Comparison of ENCODE assay signal across 10 mouse cellular contexts in genomic region chr3:102744657-102745056, GRCm38 (mm10). TPM values are rescaled to one million over a fixed set of nuclear protein-coding genes. Genes with fewer than 3 reads are reported as not detected.
A peak's percentile ranks its signal among the peaks of the same experiment; 100 is the strongest.
DNase-seq lines count a peak whose midpoint lies in the region; ATAC-seq and TF ChIP-seq lines count a peak whose summit lies in the region.
"Had no signal": no experiment of that assay in that cellular context is flagged by ENCODE, and none has a peak within 500 bp of the region (broad histone marks: within the 10 kb centered on the region; RNA-seq: fewer than 3 reads in every experiment).

No protein-coding gene starts in this region.

- ATAC-seq in kidney, embryonic 15.5 days (replicated peaks; ENCODE audit: low FRiP score) = peak; percentile 82
- peak; percentile 79 for ATAC-seq in common myeloid progenitor, adult 5-6 weeks (replicated peaks; ENCODE audit: low read depth, poor library complexity, severe bottlenecking)
- ATAC-seq in megakaryocyte-erythroid progenitor cell, adult 5-6 weeks (replicated peaks; ENCODE audit: low FRiP score, low TSS enrichment, poor library complexity, severe bottlenecking) = peak; percentile 23; the same call in 1 of the 2 replicates
- no peak for ATAC-seq in forebrain, embryonic 16.5 days
- ATAC-seq: inflammation-experienced regulatory T-cells, adult 6 months had no signal

- intact Hi-C loops in heart, postnatal 10 days (cut with DNase I) = no loop called here

- no peak overlapping the region for H3K4me3 ChIP-seq in kidney, embryonic 15.5 days (replicated peaks)
- H3K4me3 ChIP-seq in kidney, adult 2 months (ENCODE audit: insufficient read depth, low read depth, low read length) = no peak overlapping the region
- H3K4me3 ChIP-seq in forebrain, embryonic 16.5 days (replicated peaks; ENCODE audit: low read length) = no peak overlapping the region

- H3K4me1 ChIP-seq in kidney, embryonic 15.5 days = peaks cover 25% of the 10 kb centered on the region
- H3K4me1 ChIP-seq in kidney, adult 2 months (ENCODE audit: control insufficient read depth, insufficient read depth, low read length) = no peaks in the 10 kb centered on the region
- H3K4me1 ChIP-seq in forebrain, embryonic 16.5 days (replicated peaks; ENCODE audit: control insufficient read depth, insufficient read depth, low read length) = peaks cover 10% of the 10 kb centered on the region

- H3K27me3 ChIP-seq in kidney, embryonic 15.5 days = no peaks in the 10 kb centered on the region
- H3K27me3 ChIP-seq in kidney, adult 2 months (replicated peaks; ENCODE audit: control insufficient read depth, insufficient read depth, low read length) = no peaks in the 10 kb centered on the region
- no peaks in the 10 kb centered on the region for H3K27me3 ChIP-seq in forebrain, embryonic 16.5 days (replicated peaks; ENCODE audit: control insufficient read depth, insufficient read depth, low read length)

- no peak overlapping the region for H3K9ac ChIP-seq in kidney, embryonic 15.5 days
- H3K9ac ChIP-seq in forebrain, embryonic 16.5 days (replicated peaks; ENCODE audit: low read depth, low read length) = no peak overlapping the region
- H3K9ac ChIP-seq: liver, embryonic 14.5 days had no signal

- H3K27ac ChIP-seq in kidney, embryonic 15.5 days = peak overlapping the region; percentile 41; the same call in 1 of the 2 replicates
- H3K27ac ChIP-seq in kidney, adult 2 months (ENCODE audit: insufficient read depth, low read depth, low read length) = no peak overlapping the region
- H3K27ac ChIP-seq in forebrain, embryonic 16.5 days (ENCODE audit: low read length) = no peak overlapping the region
- H3K27ac ChIP-seq: liver, embryonic 14.5 days had no signal

- TF ChIP-seq POLR2A in kidney, adult 2 months (IDR thresholded peaks at IDR 0.05; ENCODE audit: low read depth, low read length) = no peak

- H3K9me3 ChIP-seq in kidney, embryonic 15.5 days (replicated peaks) = no peaks in the 10 kb centered on the region
- no peaks in the 10 kb centered on the region for H3K9me3 ChIP-seq in forebrain, embryonic 16.5 days (ENCODE audit: control insufficient read depth, low read length)

- WGBS in kidney, embryonic 15.5 days = 26% methylated on average over 5 of the region's 5 CpGs
- 29% methylated on average over 5 of the region's 5 CpGs for WGBS in kidney, adult 2 months
- 65% methylated on average over 5 of the region's 5 CpGs for WGBS in forebrain, embryonic 16.5 days

- no peak for TF ChIP-seq CTCF in kidney, adult 2 months (conservative IDR thresholded peaks at IDR 0.05; ENCODE audit: insufficient read depth, insufficient read length, low read depth, low read length)

- DNase-seq in kidney, adult 2 months = no peak
- peak; percentile 28 to 44 for DNase-seq in heart, postnatal 10 days
- DNase-seq in cerebellum, adult 11 months = no peak

- H3K4me2 ChIP-seq in kidney, embryonic 15.5 days = no peak overlapping the region
- H3K4me2 ChIP-seq in forebrain, embryonic 16.5 days (ENCODE audit: low read length) = no peak overlapping the region

- H3K36me3 ChIP-seq in kidney, embryonic 15.5 days = no peaks in the 10 kb centered on the region
- H3K36me3 ChIP-seq in kidney, adult 2 months (ENCODE audit: control insufficient read depth, insufficient read depth, low read length) = no peaks in the 10 kb centered on the region
- H3K36me3 ChIP-seq in forebrain, embryonic 16.5 days (ENCODE audit: control insufficient read depth, insufficient read depth) = no peaks in the 10 kb centered on the region

RNA-seq across cellular contexts. Expression of gene Tspan2, which starts 10.3 kb away (rescaled TPM):
- polyA plus RNA-seq in kidney, embryonic 15.5 days (2015; fragmentation: Nextera tagmentation; extraction: Ambion mirVana) = 7.4 and 9.1 TPM in 2 replicates
- polyA plus RNA-seq in kidney, adult 2 months (2012; rRNA removed) = 1.4 and 3.0 TPM in 2 replicates
- 14.6 and 21.8 TPM in 2 replicates for total RNA-seq in common myeloid progenitor, adult 5-6 weeks (2017)
- 10 to 100 TPM; 30.9 to 31.9 TPM for total RNA-seq in heart, postnatal 10 days (2021)
- 1.3 and 1.6 TPM in 2 replicates for total RNA-seq in megakaryocyte-erythroid progenitor cell, adult 5-6 weeks (2014; fragmentation: Nextera tagmentation)
- total RNA-seq in megakaryocyte-erythroid progenitor cell, adult 5-6 weeks (2017) = 1.0 TPM in 1 of 2 replicates, not detected in the other
- polyA plus RNA-seq in forebrain, embryonic 16.5 days (2015; fragmentation: Nextera tagmentation; extraction: Ambion mirVana) = 9.1 and 9.4 TPM in 2 replicates

RNA-seq across cellular contexts. Expression of gene Tshb, which starts 37.9 kb away (rescaled TPM):
- 0.05 and 0.06 TPM in 2 replicates for polyA plus RNA-seq in kidney, embryonic 15.5 days (2015; fragmentation: Nextera tagmentation; extraction: Ambion mirVana)
- not detected in 2 replicates for polyA plus RNA-seq in kidney, adult 2 months (2012; rRNA removed)
- not detected in 2 replicates for total RNA-seq in common myeloid progenitor, adult 5-6 weeks (2017)
- total RNA-seq in heart, postnatal 10 days (2021) = not detected
- not detected in 2 replicates for total RNA-seq in megakaryocyte-erythroid progenitor cell, adult 5-6 weeks (2014; fragmentation: Nextera tagmentation)
- not detected in 2 replicates for total RNA-seq in megakaryocyte-erythroid progenitor cell, adult 5-6 weeks (2017)
- 0.24 and 0.48 TPM in 2 replicates for polyA plus RNA-seq in forebrain, embryonic 16.5 days (2015; fragmentation: Nextera tagmentation; extraction: Ambion mirVana)
- total RNA-seq: ES-E14 had no signal
- polyA plus RNA-seq: liver, embryonic 14.5 days had no signal

Comparison
In these comparisons a context has a peak if more than half of its experiments do, and no peak if none do; other contexts are left out.
1. DNase-seq: peak in heart, postnatal 10 days (2 of 2); none in kidney, adult 2 months (single experiment) and cerebellum, adult 11 months (single experiment).